Mouse (Mus musculus) forebrain, embryonic 10.5 days (tissue): Measurements from ENCODE around the gene Ccdc152. TPM values are rescaled to one million over a fixed set of nuclear protein-coding genes. Genes with fewer than 3 reads are reported as not detected.
A peak's percentile ranks its signal among the peaks of the same experiment; 100 is the strongest.
"Not testable (repeated sequence)": the region's sequence is repeated elsewhere in the genome, so short reads cannot be mapped to it uniquely, and the experiment has no call there.

ENCODE experiments used
- DNase-seq: peaks from one replicate; pipeline ENCODE4 v3.0.0-alpha.2; 2017; ENCODE audit warnings: low spot score; ENCODE audit errors: extremely low spot score
- H3K27ac ChIP-seq: fragments of 300-500 bp; sonication (generic); 2 replicates; pipeline ENCODE4 v1.5.1; 2016; ENCODE audit warnings: mild to moderate bottlenecking
- H3K27me3 ChIP-seq: fragments of 300-500 bp; sonication (generic); 2 replicates; pipeline ENCODE4 v1.6.1; 2016; ENCODE audit warnings: mild to moderate bottlenecking; ENCODE audit not compliant: poor library complexity, severe bottlenecking
- H3K36me3 ChIP-seq: fragments of 300-500 bp; sonication (generic); replicated peaks from 2 replicates; pipeline ENCODE4 v1.6.1; 2016; ENCODE audit warnings: mild to moderate bottlenecking, moderate library complexity
- H3K4me1 ChIP-seq: fragments of 300-500 bp; sonication (generic); 2 replicates; pipeline ENCODE4 v1.6.1; 2016
- H3K4me3 ChIP-seq: fragments of 300-500 bp; sonication (generic); 2 replicates; pipeline ENCODE4 v1.5.1; 2016; ENCODE audit warnings: mild to moderate bottlenecking, moderate library complexity
- H3K9me3 ChIP-seq: fragments of 300-500 bp; sonication (generic); 2 replicates; pipeline ENCODE4 v1.6.1; 2016; ENCODE audit warnings: mild to moderate bottlenecking, moderate library complexity
- WGBS: fragments of 180-500 bp; shearing (Covaris S2); methylation state at CpG from one replicate; pipeline ENCODE4 v1.1.7; 2016; 5-methylcytosine and 5-hydroxymethylcytosine counted together
- polyA plus RNA-seq: library from polyadenylated mRNA; unstranded; fragments of >200 nt; fragmentation: Nextera tagmentation; extraction: Ambion mirVana; gene quantifications from 2 replicates; pipeline ENCODE4 v1.2.1, GENCODE M21; 2016

Gene Ccdc152
- polyA plus RNA-seq, 1 experiment from 2014 or later = 0.20 TPM

DNA sequence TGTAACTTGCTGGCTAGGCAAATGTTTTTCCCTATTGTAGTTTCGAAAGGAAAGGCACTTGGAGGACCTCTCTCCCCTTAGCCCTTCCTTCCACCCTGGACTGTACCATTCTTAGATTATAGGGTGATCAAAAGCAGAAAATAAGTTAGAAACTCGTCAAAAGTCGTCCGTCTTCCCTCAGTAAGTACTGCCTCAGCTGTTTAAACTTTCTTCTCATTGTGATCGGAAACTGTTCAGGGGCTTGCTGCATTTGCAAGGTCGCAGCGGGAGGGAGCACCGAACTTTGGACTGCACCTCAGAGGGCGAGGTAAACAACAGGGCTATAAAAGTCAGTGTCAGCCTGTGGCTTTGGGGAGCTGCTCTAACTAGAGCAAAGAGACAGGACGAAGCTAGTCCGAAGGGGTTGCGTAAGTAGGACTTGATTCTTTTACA lies 32.7 kb downstream of the Ccdc152 start:
- Histone ChIP-seq H3K27me3 (no peaks in the 10 kb centered on the region), H3K36me3 (no peaks in the 10 kb centered on the region), H3K27ac (peak overlapping the region; percentile 86), H3K4me1 (peaks cover 18% of the 10 kb centered on the region), H3K9me3 (no peaks in the 10 kb centered on the region), H3K4me3 (peak overlapping the region; percentile 44)
- DNase-seq = peak; percentile 64
- WGBS = 7% methylated on average over 12 of the region's 12 CpGs

DNA sequence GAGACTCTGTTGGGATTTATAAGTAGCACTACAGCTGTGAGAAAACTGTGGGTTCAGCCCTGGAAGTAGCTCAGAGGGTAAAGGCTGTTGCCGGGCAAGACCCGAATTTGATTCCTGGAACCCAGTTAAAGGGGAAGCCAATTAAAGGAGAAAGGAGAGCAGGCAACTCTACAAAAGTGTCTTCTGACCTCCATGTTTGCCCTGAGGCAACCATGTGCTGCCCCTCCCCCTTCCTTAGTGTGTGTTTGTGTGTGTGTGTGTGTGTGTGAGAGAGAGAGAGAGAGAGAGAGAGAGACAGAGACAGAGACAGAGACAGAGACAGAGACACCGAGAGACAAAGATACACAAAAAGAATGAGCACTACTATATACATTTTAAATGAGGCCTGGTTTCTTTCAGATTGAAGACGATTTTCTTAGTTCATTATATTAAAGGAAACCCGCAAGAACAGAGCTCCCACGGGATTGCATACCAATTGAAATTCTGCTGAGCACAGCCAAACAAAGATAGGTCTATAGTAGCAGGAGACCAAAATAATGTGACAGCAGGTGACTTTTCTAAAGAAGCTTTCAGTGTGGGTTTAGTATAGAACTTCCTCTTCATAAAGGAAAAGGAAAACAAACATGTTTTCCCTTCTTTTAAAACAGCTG lies 33.2 kb downstream of the Ccdc152 start:
- Histone ChIP-seq H3K4me3 (peak overlapping the region; percentile 44), H3K27me3 (no peaks in the 10 kb centered on the region), H3K27ac (peak overlapping the region; percentile 86), H3K9me3 (no peaks in the 10 kb centered on the region), H3K4me1 (peaks cover 18% of the 10 kb centered on the region), H3K36me3 (no peaks in the 10 kb centered on the region)
- peak; percentile 17 for DNase-seq
- WGBS = 18% methylated on average over 6 of the region's 6 CpGs

DNA sequence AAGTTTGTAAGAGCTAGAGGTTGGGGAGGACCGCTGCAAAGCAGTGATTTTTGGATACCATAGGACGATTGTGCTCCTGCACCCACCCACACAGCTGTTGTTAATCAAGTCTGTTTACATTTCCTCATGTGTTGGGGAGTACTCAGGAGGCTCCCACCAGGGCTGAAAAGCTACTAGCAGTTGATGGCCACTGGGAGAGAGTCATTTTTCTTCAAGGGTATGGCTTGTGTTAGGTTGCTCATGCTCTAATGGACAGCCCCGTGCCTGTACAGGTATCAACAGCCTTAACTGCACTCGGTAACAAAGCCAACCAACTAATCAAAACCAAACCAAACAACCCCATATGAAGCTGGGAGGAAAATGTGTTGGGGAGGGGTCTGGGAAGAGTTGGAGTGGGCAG lies 33.8 kb downstream of the Ccdc152 start:
- 72% methylated on average over 4 of the region's 4 CpGs for WGBS
- peaks cover 18% of the 10 kb centered on the region for H3K4me1 ChIP-seq
- H3K27ac ChIP-seq = peak overlapping the region; percentile 86; the same call in 1 of the 2 replicates
- peak; percentile 17 for DNase-seq
- no peaks in the 10 kb centered on the region for H3K27me3 ChIP-seq
- H3K9me3 ChIP-seq = no peaks in the 10 kb centered on the region
- no peak overlapping the region for H3K4me3 ChIP-seq
- no peaks in the 10 kb centered on the region for H3K36me3 ChIP-seq

DNA sequence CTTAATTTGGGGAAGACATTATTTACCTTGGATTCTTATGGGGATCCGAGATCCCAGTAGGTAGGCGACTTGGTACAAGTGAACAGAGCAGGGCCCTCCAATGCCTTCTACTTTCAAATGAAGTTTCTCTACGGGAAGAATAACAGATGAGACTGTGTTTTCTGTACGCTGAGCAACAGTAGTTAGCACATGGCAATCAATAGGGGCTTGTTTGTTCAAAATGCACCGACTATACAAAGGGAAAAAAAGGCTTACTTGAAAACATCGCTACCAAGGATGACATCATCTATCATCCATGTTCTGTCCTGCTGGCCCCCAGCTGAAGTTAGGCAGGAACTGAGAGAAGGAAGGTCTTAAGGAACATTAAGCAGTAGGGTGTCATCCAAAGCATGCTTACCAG lies 35.1 kb downstream of the Ccdc152 start, which contains the start of gene Selenop:
Gene Selenop, plus strand, starts transcription at position 301 of the 400 bp plus-strand sequence.
- DNase-seq = no peak
- WGBS = 89% methylated on average over 6 of the region's 6 CpGs
- Histone ChIP-seq H3K27ac (no peak within 1 kb of the TSS; the same call in 1 of the 2 replicates), H3K4me3 (no peak within 1 kb of the TSS), H3K4me1 (peaks cover 18% of the 10 kb centered on the region), H3K27me3 (no peaks in the 10 kb centered on the region), H3K36me3 (no peaks in the 10 kb centered on the region), H3K9me3 (no peaks in the 10 kb centered on the region)

GRCm38 (mm10) chr15:3264828-3265227 lies 38.5 kb downstream of the Ccdc152 start:
- Histone ChIP-seq H3K4me1 (peaks cover 7% of the 10 kb centered on the region), H3K4me3 (no peak overlapping the region), H3K27me3 (no peaks in the 10 kb centered on the region), H3K9me3 (no peaks in the 10 kb centered on the region), H3K36me3 (no peaks in the 10 kb centered on the region), H3K27ac (no peak overlapping the region)
- WGBS = 88% methylated on average over 1 of the region's 1 CpGs
- no peak for DNase-seq

DNA sequence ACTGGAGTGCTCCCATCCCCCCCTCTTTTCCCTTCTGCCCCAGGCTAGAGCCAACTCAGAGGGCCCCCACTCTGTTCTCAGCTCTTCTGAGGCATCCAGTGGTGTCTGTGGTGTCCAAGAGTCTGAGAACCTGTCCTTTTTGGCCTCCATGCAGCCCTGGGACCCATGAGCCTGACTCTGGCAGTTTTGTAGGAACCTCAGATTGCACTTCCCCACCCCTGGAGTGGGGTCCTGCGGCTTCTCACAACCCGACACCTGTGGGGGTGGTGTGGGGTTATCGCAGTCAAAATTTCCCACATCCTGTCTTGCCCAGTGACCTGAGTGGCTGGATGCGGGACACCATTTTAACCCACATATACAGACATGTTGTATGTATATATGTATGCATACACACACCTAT lies 39.0 kb downstream of the Ccdc152 start:
- Histone ChIP-seq H3K9me3 (no peaks in the 10 kb centered on the region), H3K27ac (no peak overlapping the region), H3K36me3 (no peaks in the 10 kb centered on the region), H3K4me1 (peaks cover 2% of the 10 kb centered on the region; the same call in 1 of the 2 replicates), H3K4me3 (no peak overlapping the region), H3K27me3 (no peaks in the 10 kb centered on the region)
- 91% methylated on average over 4 of the region's 4 CpGs for WGBS
- no peak for DNase-seq

GRCm38 (mm10) chr15:3262883-3263282 lies 40.4 kb downstream of the Ccdc152 start:
- H3K9me3 ChIP-seq = no peaks in the 10 kb centered on the region
- no peaks in the 10 kb centered on the region for H3K27me3 ChIP-seq
- DNase-seq = no peak
- H3K27ac ChIP-seq = no peak overlapping the region
- no peak overlapping the region for H3K4me3 ChIP-seq
- H3K4me1 ChIP-seq = no peaks in the 10 kb centered on the region
- 67% methylated on average over 3 of the region's 3 CpGs for WGBS
- H3K36me3 ChIP-seq = no peaks in the 10 kb centered on the region

- no peak for DNase-seq
- no peaks in the 10 kb centered on the region for H3K4me1 ChIP-seq
- no peaks in the 10 kb centered on the region for H3K27me3 ChIP-seq
- no peaks in the 10 kb centered on the region for H3K36me3 ChIP-seq
- no peaks in the 10 kb centered on the region for H3K9me3 ChIP-seq
- H3K4me3 ChIP-seq = no peak overlapping the region
- WGBS = 88% methylated on average over 4 of the region's 4 CpGs
- no peak overlapping the region for H3K27ac ChIP-seq
These were observed 43.0 kb downstream of the Ccdc152 start for GRCm38 (mm10) chr15:3260309-3260708.

DNA sequence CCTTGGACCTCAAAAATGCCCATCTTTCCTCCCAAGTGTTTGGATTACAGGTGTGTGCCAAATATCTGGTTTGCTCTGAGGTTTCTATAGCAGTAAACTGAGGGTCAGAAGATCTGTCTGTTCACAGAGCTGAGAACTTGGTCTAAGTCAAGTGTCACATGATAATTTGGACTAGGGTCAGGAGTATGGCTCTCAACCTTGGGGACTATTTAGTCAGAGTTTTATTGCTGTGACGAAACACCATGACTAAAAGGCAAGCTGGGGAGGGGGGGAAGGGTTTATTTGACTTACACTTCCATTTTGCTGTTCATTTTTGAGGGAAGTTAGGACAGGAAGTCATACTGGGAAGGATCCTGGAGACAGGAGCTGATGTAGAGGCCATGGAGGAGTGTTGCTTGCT lies 44.3 kb downstream of the Ccdc152 start:
- H3K36me3 ChIP-seq = no peaks in the 10 kb centered on the region
- 89% methylated on average over 1 of the region's 1 CpGs for WGBS
- no peaks in the 10 kb centered on the region for H3K9me3 ChIP-seq
- DNase-seq = no peak
- H3K4me1 ChIP-seq = no peaks in the 10 kb centered on the region
- no peak overlapping the region for H3K27ac ChIP-seq
- H3K27me3 ChIP-seq = no peaks in the 10 kb centered on the region
- no peak overlapping the region for H3K4me3 ChIP-seq

GRCm38 (mm10) chr15:3251718-3252067 lies 51.6 kb downstream of the Ccdc152 start:
- no peak for DNase-seq
- no peak overlapping the region for H3K4me3 ChIP-seq

DNA sequence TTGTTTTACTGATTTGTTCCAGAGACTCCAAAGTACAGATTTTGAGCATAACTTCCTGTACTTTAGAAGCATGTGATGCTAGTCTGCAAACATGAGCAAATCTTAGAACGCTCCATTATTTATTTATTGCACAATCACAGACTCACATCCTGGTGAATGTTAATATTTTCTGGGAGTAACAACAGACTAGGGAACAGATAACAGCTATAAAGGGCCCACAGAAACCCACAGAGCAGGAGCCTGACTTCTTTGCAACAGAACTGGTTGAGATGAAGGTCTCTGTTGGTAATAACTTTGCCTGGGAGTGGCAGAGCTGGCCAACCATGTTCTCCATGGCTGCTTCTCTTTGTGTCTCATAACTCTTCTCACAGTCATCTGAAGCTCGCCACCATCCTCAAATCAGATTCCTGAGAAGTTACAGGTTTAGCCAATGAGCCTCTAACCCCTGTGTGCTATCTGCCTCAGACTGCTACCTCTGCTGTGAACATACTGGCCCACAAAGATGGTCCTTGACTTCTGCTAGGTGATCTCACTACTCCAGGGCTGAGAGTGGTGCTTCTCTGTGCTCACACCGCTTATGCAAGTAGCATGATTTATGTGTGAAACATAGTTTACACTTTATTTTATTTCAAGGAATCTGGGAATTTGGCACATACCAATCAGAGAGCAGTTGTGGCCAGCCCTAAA lies 52.2 kb downstream of the Ccdc152 start:
- Histone ChIP-seq H3K27ac (no peak overlapping the region), H3K9me3 (no peaks in the 10 kb centered on the region), H3K4me3 (no peak overlapping the region), H3K36me3 (no peaks in the 10 kb centered on the region), H3K4me1 (no peaks in the 10 kb centered on the region), H3K27me3 (no peaks in the 10 kb centered on the region)
- DNase-seq = no peak
- WGBS = 89% methylated on average over 3 of the region's 3 CpGs

More at GRCm38 (mm10) chr15:3251718-3252067, 51.6 kb downstream of the Ccdc152 start:
- H3K36me3 ChIP-seq = no peaks in the 10 kb centered on the region
- H3K27ac ChIP-seq = no peak overlapping the region
- H3K4me1 ChIP-seq = no peaks in the 10 kb centered on the region
- H3K9me3 ChIP-seq = no peaks in the 10 kb centered on the region
- H3K27me3 ChIP-seq = no peaks in the 10 kb centered on the region

DNA sequence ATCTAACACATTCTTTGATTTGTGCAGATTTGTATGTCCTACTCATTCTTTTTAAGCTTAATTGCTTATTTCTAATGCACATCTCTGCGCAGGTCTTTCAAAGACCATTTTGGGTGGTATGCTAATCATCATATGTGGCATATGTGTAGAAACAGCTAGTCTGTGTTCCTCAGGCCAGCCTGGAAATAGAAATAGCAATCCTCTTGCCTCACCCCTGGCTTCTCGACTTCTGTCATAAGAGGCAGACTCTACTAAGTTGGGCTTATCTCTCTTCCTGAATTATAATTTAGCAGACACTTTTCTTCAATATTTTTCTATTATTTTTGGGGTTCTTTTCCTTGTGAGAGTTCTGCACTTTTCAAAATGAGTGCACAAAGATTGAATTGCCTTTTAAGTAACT lies 52.7 kb downstream of the Ccdc152 start:
- DNase-seq = no peak
- no peak overlapping the region for H3K27ac ChIP-seq
- H3K9me3 ChIP-seq = no peaks in the 10 kb centered on the region
- 85% methylated on average over 2 of the region's 2 CpGs for WGBS
- no peak overlapping the region for H3K4me3 ChIP-seq
- H3K36me3 ChIP-seq = no peaks in the 10 kb centered on the region
- H3K27me3 ChIP-seq = no peaks in the 10 kb centered on the region
- H3K4me1 ChIP-seq = no peaks in the 10 kb centered on the region

- H3K4me1 ChIP-seq, DNase-seq, H3K9me3 ChIP-seq, H3K27ac ChIP-seq, H3K27me3 ChIP-seq, H3K36me3 ChIP-seq, H3K4me3 ChIP-seq: not testable (repeated sequence)
- 91% methylated on average over 10 of the region's 10 CpGs for WGBS
These were observed 58.3 kb downstream of the Ccdc152 start for GRCm38 (mm10) chr15:3245036-3245435.
